Mouse (Mus musculus) heart, postnatal 36 days (tissue): ENCODE results near the gene Ar. TPM values are rescaled to one million over a fixed set of nuclear protein-coding genes. Genes with fewer than 3 reads are reported as not detected.
A peak's percentile ranks its signal among the peaks of the same experiment; 100 is the strongest.

Experiments used
- DNase-seq, 2 experiments: peaks; one replicate each; pipeline ENCODE4 v3.0.0; 2021 to 2022
- intact Hi-C: fragments of 180-260 bp; cut with DNase I; formaldehyde crosslinking; loops from one replicate; pipeline ENCODE4 v1.15.1; 2025
- total RNA-seq, 2 experiments: library from RNA; stranded (reverse); gene quantifications; 2 replicates each; pipeline ENCODE4 v1.2.3; 2021

Gene Ar
- total RNA-seq: 1 to 10 TPM; 2.4 to 2.9 TPM

DNA sequence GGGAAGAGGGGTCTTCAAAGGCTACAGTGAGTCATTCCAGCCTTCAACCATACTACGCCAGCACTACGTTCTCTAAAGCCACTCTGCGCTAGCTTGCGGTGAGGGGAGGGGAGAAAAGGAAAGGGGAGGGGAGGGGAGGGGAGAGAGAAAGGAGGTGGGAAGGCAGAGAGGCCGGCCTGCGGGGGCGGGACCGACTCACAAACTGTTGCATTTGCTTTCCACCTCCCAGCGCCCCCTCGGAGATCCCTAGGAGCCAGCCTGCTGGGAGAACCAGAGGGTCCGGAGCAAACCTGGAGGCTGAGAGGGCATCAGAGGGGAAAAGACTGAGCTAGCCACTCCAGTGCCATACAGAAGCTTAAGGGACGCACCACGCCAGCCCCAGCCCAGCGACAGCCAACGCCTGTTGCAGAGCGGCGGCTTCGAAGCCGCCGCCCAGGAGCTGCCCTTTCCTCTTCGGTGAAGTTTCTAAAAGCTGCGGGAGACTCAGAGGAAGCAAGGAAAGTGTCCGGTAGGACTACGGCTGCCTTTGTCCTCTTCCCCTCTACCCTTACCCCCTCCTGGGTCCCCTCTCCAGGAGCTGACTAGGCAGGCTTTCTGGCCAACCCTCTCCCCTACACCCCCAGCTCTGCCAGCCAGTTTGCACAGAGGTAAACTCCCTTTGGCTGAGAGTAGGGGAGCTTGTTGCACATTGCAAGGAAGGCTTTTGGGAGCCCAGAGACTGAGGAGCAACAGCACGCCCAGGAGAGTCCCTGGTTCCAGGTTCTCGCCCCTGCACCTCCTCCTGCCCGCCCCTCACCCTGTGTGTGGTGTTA, at the start of gene Ar:
Gene Ar (plus strand): TSS at position 239 of the 812 bp plus-strand sequence.
- peak; percentile 28 to 50 for DNase-seq
- intact Hi-C loops: loop anchor here (5.0 kb wide), 1 partner anchor 234 kb away; no protein-coding TSS in a partner anchor

DNA sequence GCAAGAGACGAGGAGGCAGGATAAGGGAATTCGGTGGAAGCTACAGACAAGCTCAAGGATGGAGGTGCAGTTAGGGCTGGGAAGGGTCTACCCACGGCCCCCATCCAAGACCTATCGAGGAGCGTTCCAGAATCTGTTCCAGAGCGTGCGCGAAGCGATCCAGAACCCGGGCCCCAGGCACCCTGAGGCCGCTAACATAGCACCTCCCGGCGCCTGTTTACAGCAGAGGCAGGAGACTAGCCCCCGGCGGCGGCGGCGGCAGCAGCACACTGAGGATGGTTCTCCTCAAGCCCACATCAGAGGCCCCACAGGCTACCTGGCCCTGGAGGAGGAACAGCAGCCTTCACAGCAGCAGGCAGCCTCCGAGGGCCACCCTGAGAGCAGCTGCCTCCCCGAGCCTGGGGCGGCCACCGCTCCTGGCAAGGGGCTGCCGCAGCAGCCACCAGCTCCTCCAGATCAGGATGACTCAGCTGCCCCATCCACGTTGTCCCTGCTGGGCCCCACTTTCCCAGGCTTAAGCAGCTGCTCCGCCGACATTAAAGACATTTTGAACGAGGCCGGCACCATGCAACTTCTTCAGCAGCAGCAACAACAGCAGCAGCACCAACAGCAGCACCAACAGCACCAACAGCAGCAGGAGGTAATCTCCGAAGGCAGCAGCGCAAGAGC, 1.3 kb downstream of the Ar start:
- intact Hi-C loops: loop anchor here (5.0 kb wide), 1 partner anchor 232 kb away; no protein-coding TSS in a partner anchor

DNA sequence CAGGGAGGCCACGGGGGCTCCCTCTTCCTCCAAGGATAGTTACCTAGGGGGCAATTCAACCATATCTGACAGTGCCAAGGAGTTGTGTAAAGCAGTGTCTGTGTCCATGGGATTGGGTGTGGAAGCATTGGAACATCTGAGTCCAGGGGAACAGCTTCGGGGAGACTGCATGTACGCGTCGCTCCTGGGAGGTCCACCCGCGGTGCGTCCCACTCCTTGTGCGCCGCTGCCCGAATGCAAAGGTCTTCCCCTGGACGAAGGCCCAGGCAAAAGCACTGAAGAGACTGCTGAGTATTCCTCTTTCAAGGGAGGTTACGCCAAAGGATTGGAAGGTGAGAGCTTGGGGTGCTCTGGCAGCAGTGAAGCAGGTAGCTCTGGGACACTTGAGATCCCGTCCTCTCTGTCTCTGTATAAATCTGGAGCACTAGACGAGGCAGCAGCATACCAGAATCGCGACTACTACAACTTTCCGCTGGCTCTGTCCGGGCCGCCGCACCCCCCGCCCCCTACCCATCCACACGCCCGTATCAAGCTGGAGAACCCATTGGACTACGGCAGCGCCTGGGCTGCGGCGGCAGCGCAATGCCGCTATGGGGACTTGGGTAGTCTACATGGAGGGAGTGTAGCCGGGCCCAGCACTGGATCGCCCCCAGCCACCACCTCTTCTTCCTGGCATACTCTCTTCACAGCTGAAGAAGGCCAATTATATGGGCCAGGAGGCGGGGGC, 2.0 kb downstream of the Ar start:
- DNase-seq: no peak
- intact Hi-C loops: no loop called here

More for the DNA sequence above, 1.3 kb downstream of the Ar start:
- DNase-seq: peak; percentile 2 to 15

DNA sequence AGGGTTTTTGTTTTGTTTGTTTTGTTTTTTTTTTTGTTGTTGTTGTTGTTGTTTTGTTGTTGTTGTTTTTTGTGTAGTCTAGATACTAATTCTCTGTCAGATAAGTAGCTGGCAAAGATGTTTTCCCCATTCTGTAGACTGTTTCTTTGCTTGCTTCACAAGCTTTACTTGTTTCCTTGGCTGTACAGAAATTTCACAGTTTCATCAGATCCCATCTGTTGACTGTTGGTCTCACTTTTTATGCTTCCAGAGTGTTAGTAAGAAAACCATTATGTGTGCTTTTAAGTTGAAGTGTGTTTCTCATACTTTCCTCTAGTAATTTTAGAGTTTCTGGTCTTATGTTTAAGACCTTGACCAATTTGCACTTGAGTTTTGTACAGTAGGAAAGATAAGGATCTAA, 41.2 kb downstream of the Ar start:
- intact Hi-C loops: no loop called here
- DNase-seq: no peak

DNA sequence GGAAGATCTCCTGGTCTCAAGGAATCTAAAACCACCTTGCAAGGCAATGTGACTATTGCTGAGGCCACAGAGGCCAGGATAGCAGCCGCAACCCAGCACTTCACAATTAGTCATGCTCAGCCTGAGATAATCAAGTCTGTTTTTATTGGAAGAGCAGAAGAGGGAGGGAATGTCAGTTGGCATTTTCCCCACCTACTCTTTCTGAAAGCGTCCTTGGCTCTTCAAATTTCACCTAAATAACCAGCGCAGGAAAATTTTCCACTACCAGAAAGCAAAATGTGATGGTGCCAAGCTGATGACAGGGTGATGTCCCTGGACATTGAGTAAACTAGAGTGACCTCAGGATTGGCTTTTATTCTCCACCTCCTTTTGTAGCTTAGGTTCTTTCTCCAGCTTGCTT, 57.2 kb downstream of the Ar start:
- peak in 1 of 2 experiments; percentile 3 for DNase-seq

DNA sequence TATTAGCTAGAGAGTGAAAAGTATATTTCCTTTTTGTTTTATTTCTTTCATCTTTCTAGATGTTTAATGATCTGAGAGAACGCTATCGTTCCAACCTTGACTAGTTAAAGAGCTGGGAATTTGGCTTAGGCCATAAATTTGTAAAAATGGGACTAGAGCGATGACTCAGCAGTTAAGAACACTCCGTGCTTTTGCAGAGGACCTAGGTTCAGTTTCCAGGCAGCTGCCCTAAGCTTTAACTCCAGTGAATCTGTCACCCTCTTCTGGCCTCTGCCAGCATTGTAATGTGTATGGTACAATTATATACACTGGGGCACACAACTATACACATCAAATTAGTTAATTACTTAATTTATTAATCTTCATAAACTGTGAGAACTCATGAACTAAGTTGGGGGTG, 58.6 kb downstream of the Ar start:
- intact Hi-C loops: no loop called here
- no peak for DNase-seq

More for the DNA sequence above, 57.2 kb downstream of the Ar start:
- intact Hi-C loops: no loop called here

DNA sequence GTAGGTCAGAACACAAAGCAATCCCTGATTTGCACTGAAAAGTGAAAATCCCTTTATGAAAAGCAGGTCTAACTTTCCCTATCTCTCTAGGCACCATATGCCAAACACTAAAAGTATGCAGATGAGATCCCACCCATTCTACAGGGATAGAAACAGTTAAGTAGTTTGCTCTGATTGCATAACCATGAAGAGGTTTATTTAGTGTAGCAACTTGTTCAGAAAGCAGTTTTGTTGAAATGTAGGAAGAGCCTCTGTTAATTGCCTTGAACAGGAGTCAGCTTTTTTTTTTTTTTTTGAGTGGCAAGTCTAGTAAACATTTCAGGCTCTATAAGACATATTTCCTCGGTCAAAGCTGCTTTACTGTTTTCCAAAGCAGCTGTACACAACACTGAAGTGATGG, 67.5 kb downstream of the Ar start:
- intact Hi-C loops: no loop called here
- DNase-seq: no peak

DNA sequence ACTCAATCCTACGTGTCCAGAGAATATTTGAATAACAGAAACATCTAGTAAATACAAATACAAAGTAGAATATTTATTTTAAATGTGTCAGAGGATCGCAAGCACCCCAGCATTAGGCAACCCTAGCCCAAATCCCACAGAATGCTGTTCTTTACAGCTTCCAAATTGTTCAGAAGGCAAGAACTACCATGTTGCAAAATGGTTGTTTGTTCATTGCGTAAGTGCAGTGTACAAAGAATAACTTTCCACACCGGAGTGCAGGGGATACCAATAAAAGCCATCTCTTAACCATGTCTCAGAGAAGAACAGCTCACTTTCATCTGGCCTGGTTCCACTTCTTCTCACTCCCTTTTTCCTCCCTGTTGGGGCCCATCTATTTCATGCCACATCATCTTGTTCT, 90.4 kb downstream of the Ar start:
- intact Hi-C loops: no loop called here
- no peak for DNase-seq

DNA sequence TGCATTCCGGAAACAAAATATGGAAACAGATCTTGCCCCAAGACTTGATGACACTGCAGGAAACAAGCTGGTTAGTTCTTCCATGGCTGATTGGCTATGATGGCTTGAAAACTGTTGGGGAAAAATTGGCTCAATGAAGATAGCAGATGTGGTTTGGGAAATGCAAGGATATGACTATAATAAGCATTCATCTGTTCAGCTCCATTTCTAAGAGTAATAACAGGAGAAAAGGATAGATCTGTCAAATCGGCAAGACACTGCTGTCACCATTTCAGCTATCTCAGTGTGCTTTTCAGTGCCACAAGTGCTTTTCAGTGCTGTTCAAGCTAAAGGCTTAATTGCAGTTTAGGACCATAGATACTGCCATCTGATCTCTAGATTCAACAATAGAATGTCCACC, 96.5 kb downstream of the Ar start:
- intact Hi-C loops: no loop called here

DNA sequence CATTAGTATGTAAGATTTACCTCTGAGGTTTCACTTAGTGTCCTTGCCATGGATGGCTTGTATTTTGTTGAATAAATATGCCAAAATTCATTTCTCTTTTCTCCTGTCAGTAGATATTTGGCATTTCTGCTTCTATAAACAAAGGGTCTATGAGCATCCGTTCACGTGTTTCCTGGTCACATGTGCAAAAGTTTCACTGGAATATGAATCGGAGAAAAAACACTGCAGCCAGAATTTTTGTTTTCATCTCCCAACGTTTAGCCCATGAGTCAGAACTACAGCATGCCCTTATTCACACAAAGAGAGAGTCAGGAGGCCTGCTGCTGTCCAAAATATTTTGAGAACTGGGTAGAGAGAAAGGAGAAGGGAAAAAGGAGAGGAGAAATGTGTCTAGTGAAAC, 99.8 kb downstream of the Ar start:
- intact Hi-C loops: no loop called here
- no peak for DNase-seq

More for the DNA sequence above, 96.5 kb downstream of the Ar start:
- no peak for DNase-seq

DNA sequence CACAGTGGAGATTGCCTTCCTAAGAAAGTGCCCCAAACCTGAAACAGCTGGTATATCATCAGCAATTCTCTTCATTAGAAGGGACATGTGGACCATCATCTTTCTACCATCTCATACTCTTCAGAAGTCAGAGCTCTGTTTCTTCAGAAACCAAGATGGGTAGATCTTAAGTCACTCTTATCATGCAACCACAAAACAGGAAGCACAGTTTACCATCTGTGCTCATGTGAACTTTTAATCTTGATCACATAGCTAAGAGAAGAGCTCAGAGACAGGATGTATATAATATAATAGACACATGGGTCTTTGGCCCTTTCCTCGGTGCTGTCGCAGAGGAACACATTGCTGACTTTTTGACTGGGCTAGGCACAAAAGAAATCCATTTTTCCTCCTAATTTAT, 111.1 kb downstream of the Ar start:
- intact Hi-C loops: no loop called here
- DNase-seq: no peak

DNA sequence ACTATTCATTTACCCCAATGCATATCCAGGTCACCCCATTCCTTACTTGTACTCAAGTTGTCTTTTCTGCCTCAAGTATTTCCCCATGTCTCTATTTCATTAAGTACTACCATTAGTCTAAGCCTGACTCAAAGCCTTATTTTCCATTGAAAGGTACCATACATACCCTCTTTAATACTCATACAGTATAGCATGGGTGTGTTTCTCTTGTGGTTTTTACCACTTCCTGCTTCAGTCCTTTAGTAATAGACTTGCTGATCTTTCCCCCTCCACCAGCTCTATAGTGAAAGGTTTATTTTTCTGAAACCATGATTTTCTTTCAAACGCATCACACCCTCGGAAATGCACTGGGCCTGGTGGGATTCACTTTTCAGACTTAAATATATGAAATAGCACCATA, 117.2 kb downstream of the Ar start:
- intact Hi-C loops: no loop called here
- no peak for DNase-seq

DNA sequence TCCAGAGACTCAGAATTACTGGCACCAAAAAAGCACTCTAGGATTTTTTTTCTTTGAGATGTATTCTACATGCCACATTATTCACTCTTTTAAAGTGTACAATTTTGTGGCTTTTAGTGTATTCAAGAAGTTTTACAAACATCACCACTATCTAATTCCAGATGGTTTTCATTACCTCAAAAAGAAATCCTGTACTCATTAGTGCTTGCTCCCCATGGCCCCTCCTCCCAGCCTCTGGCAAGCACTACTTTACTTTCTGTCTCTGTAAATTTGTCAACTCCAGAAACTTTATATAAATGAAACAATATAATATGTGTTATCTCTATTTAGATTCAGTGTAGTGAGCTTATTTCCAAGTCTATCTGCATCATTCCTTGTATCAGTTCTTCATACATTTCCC, 122.8 kb downstream of the Ar start:
- intact Hi-C loops: no loop called here
- no peak for DNase-seq

DNA sequence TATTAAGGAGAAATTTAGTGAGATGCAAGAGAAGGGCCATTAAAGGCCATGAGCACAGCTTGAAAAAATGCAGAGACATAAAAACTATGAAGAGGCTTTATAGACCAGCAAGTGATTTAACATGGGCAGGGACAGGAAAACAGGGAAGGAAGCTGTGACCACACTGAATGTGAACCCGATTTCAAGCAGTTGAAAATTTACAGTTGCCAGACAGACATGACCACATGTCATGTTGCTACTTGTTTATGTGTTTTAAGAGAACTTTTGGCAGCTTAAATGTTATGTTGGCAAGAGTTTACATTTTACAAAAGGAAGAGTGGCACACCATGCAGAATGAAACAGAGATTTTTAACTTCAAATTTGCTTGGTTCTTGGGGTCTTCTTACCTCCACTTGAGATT, 143.2 kb downstream of the Ar start:
- intact Hi-C loops: no loop called here

DNA sequence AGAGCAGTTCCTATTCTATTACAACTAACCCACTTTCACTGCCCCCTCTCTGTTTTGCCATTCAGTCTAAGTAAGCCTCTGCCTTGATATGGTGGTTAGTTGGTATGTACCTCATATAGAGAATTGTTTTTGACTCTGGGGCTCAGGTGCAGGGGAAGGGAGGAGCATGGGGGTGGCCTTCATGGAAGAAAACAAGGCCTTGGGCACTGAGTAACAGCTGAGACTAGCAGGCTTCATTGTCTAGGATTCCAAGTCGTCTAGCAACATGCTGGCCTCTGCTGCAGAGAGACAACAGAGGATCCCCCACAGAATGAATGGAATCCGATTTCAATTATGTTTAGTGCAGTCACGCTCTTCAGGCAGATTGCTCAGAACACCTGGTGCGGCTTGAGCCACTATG, 152.1 kb downstream of the Ar start:
- DNase-seq: no peak
- intact Hi-C loops: no loop called here

More for the DNA sequence above, 143.2 kb downstream of the Ar start:
- no peak for DNase-seq

DNA sequence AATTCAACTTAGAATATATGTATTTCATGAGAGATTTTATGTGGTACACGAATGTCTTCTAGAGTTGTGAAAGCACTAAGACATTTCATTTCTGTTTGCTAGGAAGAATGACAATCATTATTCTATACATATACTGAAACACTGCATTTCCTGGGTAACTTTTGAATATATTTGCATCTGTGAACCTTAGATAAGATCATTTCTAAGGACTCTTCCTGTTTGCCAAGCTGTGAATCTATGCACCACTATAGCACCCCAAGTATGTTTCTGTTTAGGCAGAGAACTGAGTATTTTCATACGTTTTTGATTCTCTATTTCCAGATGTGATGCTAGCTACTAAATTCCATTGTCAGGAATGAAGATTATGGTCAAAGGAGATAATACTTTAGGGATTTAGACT, 153.4 kb downstream of the Ar start:
- no peak for DNase-seq
- intact Hi-C loops: no loop called here

DNA sequence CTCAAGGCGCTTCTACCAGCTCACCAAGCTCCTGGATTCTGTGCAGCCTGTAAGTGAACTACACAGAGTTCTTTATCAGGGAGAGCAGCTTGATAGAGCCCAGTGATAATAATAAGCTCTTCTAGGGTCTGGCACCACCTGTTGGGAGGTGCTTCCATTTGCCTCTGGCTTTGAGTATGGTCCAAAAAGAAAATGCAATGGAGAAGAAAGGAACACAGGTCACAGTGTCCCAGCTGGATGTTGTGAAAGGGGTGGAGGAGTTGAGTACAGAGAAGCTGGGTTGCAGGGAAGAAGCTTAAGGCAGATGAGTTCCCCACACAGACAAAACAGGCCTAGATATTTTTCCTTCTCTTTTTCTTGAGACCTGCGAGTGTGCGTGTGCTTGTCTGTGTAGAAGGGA, 167.4 kb downstream of the Ar start:
- no peak for DNase-seq
- intact Hi-C loops: no loop called here

DNA sequence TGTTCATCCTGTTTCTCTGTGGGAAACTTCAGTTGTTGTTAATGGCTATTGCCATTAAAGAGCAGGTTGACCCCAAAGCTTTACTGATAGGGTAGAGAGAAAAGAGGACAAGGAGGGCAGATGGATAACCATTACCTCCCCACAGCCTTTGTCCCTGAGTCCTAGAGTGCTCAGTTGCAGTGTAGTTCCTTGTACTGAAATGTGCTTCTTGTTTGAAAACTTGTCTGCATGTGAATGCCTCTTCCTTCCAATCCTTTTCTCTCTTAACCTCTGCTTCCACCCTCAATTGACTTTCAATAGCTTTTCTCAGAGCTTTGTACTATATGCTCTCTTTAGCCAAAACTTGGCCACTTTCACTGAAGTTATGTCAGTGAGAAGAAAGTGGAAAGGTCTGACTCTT, 168.9 kb downstream of the Ar start:
- intact Hi-C loops: no loop called here
- no peak for DNase-seq

DNA sequence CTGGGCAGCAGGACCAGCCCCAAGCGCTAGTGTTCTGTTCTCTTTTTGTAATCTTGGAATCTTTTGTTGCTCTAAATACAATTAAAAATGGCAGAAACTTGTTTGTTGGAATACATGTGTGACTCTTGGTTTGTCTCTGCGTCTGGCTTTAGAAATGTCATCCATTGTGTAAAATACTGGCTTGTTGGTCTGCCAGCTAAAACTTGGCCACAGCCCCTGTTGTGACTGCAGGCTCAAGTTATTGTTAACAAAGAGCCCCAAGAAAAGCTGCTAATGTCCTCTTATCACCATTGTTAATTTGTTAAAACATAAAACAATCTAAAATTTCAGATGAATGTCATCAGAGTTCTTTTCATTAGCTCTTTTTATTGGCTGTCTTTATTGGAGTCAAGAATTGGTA, 174.5 kb downstream of the Ar start:
- intact Hi-C loops: no loop called here
- no peak for DNase-seq

DNA sequence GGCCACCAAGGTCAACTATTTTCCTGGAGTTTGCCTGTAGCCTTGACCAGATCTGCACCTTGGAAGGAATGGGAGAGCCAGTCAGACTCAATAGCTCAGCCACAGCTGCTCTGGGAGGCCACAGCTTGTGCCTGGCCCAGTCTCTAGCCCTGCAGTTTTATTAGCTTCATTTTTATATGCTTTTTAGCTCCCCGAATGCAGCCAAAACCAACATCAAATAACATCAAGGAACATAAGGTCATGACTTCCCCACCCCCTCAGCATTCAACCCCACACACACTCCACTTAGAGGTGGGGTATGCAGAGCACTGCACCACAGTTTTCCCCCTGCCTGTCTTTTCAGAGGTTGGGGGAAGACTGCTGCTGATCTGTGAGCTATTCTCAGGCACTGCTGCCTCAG, 198.9 kb downstream of the Ar start:
- intact Hi-C loops: no loop called here
- peak in 1 of 2 experiments; percentile 1 for DNase-seq

DNA sequence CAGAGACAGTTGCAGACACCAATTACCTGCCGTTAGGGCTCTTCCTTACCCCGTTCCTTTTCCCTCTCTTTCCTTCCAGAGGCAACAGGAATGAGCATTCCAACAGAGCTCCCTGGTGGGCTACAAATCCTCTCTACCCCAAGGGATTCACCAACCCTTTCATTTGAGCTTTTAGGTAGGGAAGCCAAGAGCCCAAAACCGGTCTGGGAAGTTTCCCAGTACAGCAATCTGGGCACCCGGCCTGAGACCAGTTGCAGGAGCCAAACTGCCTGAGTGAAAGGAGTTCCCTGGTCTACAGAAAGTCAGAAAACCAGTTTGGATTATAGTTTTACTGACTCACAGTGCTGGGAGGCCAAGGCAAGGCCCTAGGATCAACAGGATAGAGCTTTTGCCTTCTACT, 199.5 kb downstream of the Ar start:
- intact Hi-C loops: no loop called here

More for the DNA sequence above, 199.5 kb downstream of the Ar start:
- peak; percentile 50 to 57 for DNase-seq
